Mouse (Mus musculus): ENCODE data around the gene Pdlim3. TPM values are rescaled to one million over a fixed set of nuclear protein-coding genes. Genes with fewer than 3 reads are reported as not detected.
"Not testable (repeated sequence)": the region's sequence is repeated elsewhere in the genome, so short reads cannot be mapped to it uniquely, and the experiment has no call there.

The Pdlim3 gene
- total RNA-seq (2022) = 1 to 10 TPM; 1.3 to 2.2 (median 2.1) TPM

DNA sequence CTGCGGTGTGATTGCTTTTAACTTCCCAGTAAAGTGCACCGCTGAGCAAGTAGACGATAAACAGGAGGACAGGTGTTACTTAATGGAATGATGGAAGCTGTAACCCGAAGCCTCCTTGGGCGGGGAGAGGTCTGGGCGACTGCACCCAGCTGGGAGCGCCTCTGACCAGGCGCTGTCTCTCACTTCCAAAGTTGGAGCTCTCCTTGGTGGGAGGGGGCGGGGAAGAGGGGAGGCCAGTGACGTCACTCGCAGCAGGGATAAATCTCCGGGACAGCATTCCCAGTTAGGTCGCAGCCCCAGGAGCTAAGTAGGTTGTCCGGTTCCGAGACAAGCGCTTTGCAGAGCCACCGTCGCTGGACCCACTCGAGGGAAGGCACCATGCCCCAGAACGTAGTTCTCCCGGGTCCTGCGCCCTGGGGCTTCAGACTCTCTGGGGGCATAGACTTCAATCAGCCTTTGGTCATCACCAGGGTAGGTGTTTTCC lies at the start of gene Pdlim3:
Pdlim3 (plus strand) TSS at position 260 of the 484 bp plus-strand sequence.
- DNase-seq = no peak

DNA sequence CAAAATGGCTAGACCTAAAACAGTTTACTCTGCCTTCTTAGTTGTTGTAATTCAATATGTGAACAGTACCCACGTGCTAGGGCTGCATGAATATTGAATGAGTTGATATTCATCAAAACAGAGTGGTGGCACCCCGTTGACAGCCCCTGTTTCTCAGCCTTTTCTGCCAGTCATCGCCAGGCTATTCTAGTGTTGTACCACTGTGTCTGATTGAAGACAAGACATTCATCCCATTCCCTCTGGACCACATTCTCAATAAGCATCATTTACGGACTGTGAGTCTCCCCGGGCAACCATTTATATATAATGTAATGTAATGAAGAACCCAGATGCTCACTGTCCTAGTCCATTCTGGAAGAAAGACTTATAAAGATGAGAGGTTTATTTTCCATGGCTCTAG lies 42.0 kb upstream of the Pdlim3 start:
- DNase-seq = no peak

DNA sequence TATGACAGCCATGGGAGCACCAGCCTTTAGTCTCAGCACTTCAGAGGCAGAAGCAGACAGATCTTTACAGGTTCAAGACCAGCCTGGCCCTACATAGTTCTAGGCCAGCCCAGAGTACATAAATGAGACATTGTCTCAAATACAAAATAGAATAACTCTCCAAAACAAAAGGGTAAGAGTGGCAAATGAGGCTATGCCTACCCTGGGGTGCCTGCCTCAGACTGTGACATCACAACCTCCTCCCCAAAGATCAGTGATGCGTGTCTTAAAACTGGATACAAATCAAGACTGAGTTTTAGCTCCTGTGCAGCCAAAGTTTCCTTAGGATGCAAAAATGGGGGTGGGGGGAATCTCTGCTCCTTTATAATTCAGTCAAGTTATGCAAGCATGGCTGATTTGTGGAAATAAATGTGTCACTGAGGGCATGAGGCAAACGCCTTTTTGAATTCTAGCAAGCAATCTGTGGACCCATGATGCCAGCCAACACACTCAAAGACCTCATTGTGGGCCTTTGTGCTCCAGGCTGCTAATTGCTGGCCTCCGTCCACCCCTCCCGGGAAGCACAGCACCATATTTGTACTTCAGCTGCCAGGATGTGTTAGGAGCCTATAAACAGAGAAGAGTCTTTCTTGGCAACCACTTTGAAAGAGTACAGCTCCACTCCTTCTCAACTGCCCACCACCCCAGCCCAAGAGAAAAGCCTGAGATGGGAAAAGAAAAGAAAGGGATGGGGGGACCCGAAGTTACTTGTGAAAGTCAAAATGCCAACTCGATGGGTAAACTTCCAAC lies 41.0 kb upstream of the Pdlim3 start:
- DNase-seq = no peak

GRCm38 (mm10) chr8:45844911-45845481 lies 40.3 kb upstream of the Pdlim3 start:
- no peak for DNase-seq

GRCm38 (mm10) chr8:45845906-45846305 lies 39.4 kb upstream of the Pdlim3 start:
- DNase-seq = no peak

DNA sequence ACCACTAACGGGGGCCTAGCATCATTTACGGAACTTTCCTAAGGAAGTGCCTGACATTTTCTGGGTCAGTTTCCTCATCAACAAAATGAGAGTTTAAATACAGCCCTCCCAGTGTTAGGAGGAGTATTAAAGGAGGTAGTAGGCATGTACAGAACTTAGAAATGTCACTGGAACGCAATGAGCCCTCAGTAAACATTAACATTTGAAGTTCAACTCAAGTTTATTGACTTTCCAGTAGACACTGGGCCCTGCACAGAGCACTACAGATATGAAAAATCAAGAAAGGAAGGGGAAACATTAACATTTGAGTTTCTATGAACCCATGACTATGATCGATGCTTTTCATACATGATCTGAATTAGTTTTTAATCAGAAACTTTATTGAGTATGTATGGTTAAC lies 30.1 kb upstream of the Pdlim3 start:
- no peak for DNase-seq

DNA sequence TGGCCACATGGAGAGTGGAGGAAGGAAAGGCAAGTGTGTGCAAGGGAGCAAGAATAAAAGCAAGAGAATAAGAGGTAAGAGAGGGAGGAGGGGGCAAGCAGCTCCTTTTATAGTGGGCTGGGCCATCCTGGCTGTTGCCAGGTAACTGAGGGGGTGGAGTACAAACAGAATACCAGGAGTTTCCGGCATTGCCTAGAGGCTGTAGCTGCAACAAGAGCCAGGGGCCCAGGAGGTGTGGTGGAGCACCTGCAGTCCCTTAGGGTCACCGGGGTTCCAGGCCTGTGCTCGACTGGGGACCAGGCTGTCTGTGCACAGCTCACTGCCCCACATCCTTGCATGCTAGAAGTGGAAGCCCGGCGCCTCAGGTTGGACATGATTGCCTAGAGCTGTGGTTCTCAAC lies 27.5 kb upstream of the Pdlim3 start:
- no peak for DNase-seq

DNA sequence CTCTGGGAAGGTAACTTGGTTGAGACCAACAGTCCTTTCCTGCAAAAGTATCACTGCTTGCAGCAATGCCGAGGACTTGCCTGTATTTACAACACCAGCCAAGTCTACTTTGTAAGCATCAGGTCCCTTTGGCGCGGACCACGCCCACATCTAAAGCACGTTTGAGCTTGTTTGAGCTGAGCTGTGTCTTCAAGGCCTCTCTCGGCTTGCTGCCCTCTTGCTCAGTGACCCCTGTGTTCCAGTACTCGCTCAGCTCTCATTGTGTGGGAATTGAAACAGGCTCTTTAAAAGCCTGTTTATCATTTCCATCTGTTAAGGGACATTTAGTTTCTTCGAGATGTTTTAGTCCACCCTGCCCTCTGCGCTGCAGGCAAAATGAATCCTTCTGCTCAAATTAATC lies 26.9 kb upstream of the Pdlim3 start:
- no peak for DNase-seq

- not testable (repeated sequence) for DNase-seq
These were observed 13.7 kb upstream of the Pdlim3 start for GRCm38 (mm10) chr8:45871587-45871986.

GRCm38 (mm10) chr8:45872077-45872476 lies 13.2 kb upstream of the Pdlim3 start:
- no peak for DNase-seq

DNA sequence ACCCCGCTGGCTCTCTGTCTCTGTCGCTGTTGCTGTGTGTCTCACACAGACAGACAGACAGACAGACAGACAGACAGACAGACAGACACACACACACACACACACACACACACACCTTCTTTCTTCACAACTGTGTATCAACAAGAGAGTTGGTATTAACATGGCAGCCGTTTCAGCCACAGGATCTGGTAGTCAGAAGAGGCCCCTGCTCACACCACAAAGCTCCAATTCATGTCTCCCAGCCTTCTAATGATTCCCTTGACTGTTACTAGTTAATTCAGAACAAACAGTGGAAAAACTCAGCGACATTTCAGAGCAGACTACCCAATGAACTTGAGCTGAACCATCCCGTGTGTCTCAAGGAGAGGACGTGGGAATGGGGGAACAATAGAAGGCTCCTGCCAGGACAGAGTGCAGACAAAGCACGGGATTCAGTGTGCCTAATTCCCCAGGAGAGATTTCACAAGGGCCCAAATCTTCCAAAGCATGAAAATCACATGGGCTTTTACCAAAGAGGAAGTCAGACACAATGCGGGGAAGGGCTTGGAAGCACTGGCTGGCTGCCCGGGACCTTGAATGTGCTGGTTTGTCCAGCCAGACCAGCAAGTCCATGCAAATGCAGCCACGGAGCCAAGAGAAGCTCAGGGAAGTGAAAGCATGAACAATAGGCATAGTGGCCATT lies 10.2 kb upstream of the Pdlim3 start:
- DNase-seq = peak; percentile 79

- no peak for DNase-seq
These were observed 8.9 kb upstream of the Pdlim3 start for GRCm38 (mm10) chr8:45876397-45876796.

GRCm38 (mm10) chr8:45877680-45878079 lies 7.6 kb upstream of the Pdlim3 start:
- no peak for DNase-seq

- no peak for DNase-seq
These were observed 4.8 kb upstream of the Pdlim3 start for GRCm38 (mm10) chr8:45880457-45880856.

DNA sequence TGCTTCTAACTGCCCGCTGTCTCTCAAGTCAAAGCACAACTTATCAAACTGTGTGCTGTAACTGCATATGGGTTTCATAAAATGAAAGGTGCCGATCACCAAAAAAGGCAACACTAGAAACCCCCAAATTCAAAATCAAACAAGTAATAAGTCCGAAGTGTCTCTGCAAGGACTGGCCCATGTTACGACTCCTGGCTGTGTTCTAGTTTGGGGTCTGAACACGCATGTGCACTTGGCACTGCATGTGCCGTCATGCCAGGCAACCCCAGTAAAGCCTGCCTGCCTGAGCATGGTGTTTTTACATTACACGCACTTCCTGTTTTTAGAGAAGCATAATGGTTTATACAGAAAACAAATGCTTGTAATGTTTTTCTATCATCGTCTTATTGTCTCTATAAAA lies 3.5 kb upstream of the Pdlim3 start:
- no peak for DNase-seq

DNA sequence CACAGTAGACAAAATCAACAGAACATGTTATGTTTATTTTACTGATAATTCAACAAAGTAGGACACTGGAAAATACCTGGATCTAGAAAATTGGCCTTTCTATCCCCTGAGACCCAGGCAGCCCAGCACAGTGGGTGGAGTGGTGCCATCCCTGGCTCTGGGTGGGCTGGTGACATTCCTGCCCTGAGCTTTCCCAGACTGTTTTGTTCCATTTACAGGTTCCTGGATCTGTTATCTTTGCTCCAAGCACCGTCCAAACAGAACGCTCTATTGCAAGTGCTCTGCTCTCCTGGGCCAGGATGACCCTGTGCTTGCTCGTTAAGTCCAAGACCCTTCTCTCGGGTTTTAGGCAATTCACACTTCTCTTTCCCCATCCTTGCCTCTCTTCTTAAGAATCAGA lies 1.5 kb upstream of the Pdlim3 start:
- no peak for DNase-seq

- no peak for DNase-seq
These were observed 709 bp upstream of the Pdlim3 start for GRCm38 (mm10) chr8:45884552-45884951.

DNA sequence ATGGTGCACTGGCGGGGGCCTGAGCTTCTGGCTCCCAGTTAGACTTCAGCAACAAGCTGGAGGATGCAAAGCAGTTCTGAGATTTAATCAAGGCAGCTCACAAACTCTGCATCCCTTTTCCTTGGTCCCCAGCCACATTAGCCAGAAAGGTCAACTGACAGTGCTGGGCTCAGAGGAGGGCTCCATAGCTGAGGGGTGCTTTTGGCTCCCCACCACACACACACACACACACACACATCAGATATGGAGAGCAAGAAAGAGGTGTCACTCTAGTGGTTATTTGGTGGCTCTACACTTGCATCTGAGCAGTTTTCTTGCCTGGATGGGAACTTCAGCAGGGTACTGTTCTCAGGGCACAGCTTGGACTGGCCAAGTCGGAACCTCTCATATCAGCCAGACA lies 514 bp downstream of the Pdlim3 start:
- no peak for DNase-seq

- no peak for DNase-seq
These were observed 4.5 kb downstream of the Pdlim3 start for GRCm38 (mm10) chr8:45889737-45890136.

DNA sequence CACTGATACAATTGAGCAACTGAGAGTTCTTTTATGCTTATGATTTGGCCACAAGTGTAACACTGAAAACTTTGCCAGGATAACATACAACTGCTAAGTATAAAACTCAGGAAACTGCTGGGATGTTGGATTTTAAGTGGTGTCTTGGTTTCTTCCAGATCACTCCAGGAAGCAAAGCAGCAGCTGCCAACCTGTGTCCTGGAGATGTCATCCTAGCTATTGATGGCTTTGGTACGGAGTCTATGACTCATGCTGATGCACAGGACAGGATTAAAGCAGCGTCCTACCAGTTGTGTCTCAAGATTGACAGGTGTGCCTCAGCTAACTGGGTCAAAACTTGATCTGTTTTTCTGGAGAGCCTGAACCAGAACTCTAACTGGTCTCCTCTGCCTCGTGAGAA lies 11.3 kb downstream of the Pdlim3 start:
- DNase-seq = no peak

- DNase-seq = no peak
These were observed 14.5 kb downstream of the Pdlim3 start for GRCm38 (mm10) chr8:45899783-45900182.

DNA sequence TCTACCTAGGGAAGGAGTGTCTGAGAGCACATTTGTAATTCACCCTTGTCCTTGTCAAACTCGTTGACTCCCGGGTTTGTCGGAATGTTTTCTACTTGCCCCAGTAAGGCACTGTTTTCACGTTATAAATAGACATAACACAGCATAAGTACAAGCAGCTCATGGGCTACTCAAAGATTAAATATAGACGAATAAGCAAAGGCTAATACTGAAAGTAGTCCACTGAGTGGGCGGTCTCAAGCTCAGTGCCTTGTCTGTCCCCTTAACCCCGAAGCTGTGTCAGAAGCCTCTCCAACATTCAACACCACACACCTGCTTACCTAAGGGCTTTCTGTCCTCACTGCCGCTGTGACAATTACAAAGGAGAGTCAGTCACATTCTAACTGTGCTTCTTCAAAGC lies 16.4 kb downstream of the Pdlim3 start:
- no peak for DNase-seq

- peak; percentile 21 for DNase-seq
These were observed 18.4 kb downstream of the Pdlim3 start for GRCm38 (mm10) chr8:45903659-45904058.

All from adrenal gland, adult 8-10 months (tissue).